Mouse (Mus musculus): ENCODE results near the gene Flnc. TPM values are rescaled to one million over a fixed set of nuclear protein-coding genes. Genes with fewer than 3 reads are reported as not detected.

Flnc gene
- polyA plus RNA-seq, 1 experiment, result 2.6 TPM

GRCm38 (mm10) chr6:29501599-29501998, 68.5 kb downstream of the Flnc start:
- H3K4me1 ChIP-seq (ENCODE audit: control insufficient read depth, insufficient read depth, low read length), result no peaks in the 10 kb centered on the region
- no peak for TF ChIP-seq CTCF (IDR thresholded peaks at IDR 0.05; ENCODE audit: control insufficient read depth, insufficient read depth, insufficient replicate concordance, low read depth, low read length)
- TF ChIP-seq POLR2A (IDR thresholded peaks at IDR 0.05; ENCODE audit: control insufficient read depth, low read depth, low read length), result no peak
- no peaks in the 10 kb centered on the region for H3K27me3 ChIP-seq (ENCODE audit: control insufficient read depth, insufficient read depth, low read length)
- no peak overlapping the region for H3K27ac ChIP-seq (ENCODE audit: control insufficient read depth, insufficient read depth, low read depth, low read length)
- no peak overlapping the region for H3K4me3 ChIP-seq (ENCODE audit: control insufficient read depth, low read depth, low read length)
- no peaks in the 10 kb centered on the region for H3K36me3 ChIP-seq (ENCODE audit: control insufficient read depth, insufficient read depth, low read length)

- Histone ChIP-seq H3K36me3 (ENCODE audit: control insufficient read depth, insufficient read depth, low read length) (no peaks in the 10 kb centered on the region), H3K27ac (ENCODE audit: control insufficient read depth, insufficient read depth, low read depth, low read length) (no peak overlapping the region), H3K27me3 (ENCODE audit: control insufficient read depth, insufficient read depth, low read length) (no peaks in the 10 kb centered on the region; the same call in 1 of the 2 replicates), H3K4me1 (ENCODE audit: control insufficient read depth, insufficient read depth, low read length) (peaks cover 8% of the 10 kb centered on the region), H3K4me3 (ENCODE audit: control insufficient read depth, low read depth, low read length) (no peak overlapping the region)
- TF ChIP-seq POLR2A (IDR thresholded peaks at IDR 0.05; ENCODE audit: control insufficient read depth, low read depth, low read length) (no peak), CTCF (IDR thresholded peaks at IDR 0.05; ENCODE audit: control insufficient read depth, insufficient read depth, insufficient replicate concordance, low read depth, low read length) (no peak)
Observed at GRCm38 (mm10) chr6:29505493-29505892, 72.4 kb downstream of the Flnc start.

GRCm38 (mm10) chr6:29506834-29507233, 73.8 kb downstream of the Flnc start:
- no peak for TF ChIP-seq POLR2A (IDR thresholded peaks at IDR 0.05; ENCODE audit: control insufficient read depth, low read depth, low read length)
- Histone ChIP-seq H3K4me3 (ENCODE audit: control insufficient read depth, low read depth, low read length) (no peak overlapping the region), H3K36me3 (ENCODE audit: control insufficient read depth, insufficient read depth, low read length) (no peaks in the 10 kb centered on the region), H3K4me1 (ENCODE audit: control insufficient read depth, insufficient read depth, low read length) (peaks cover 8% of the 10 kb centered on the region), H3K27ac (ENCODE audit: control insufficient read depth, insufficient read depth, low read depth, low read length) (no peak overlapping the region), H3K27me3 (ENCODE audit: control insufficient read depth, insufficient read depth, low read length) (no peaks in the 10 kb centered on the region; the same call in 1 of the 2 replicates)

GRCm38 (mm10) chr6:29507447-29508309, 74.6 kb downstream of the Flnc start, which contains the start of gene Kcp:
Gene Kcp (minus strand): TSS chr6:29507952.
- TF ChIP-seq POLR2A (IDR thresholded peaks at IDR 0.05; ENCODE audit: control insufficient read depth, low read depth, low read length), result no peak
- H3K4me1 ChIP-seq (ENCODE audit: control insufficient read depth, insufficient read depth, low read length), result peaks cover 8% of the 10 kb centered on the region
- H3K27me3 ChIP-seq (ENCODE audit: control insufficient read depth, insufficient read depth, low read length), result no peaks in the 10 kb centered on the region; the same call in 1 of the 2 replicates
- no peaks in the 10 kb centered on the region for H3K36me3 ChIP-seq (ENCODE audit: control insufficient read depth, insufficient read depth, low read length)
- H3K4me3 ChIP-seq (ENCODE audit: control insufficient read depth, low read depth, low read length), result peak within 1 kb of the TSS; percentile 74
- no peak within 1 kb of the TSS for H3K27ac ChIP-seq (ENCODE audit: control insufficient read depth, insufficient read depth, low read depth, low read length)

- H3K36me3 ChIP-seq (ENCODE audit: control insufficient read depth, insufficient read depth, low read length), result no peaks in the 10 kb centered on the region
- no peaks in the 10 kb centered on the region; the same call in 1 of the 2 replicates for H3K27me3 ChIP-seq (ENCODE audit: control insufficient read depth, insufficient read depth, low read length)
- H3K4me1 ChIP-seq (ENCODE audit: control insufficient read depth, insufficient read depth, low read length), result peaks cover 14% of the 10 kb centered on the region
- H3K27ac ChIP-seq (ENCODE audit: control insufficient read depth, insufficient read depth, low read depth, low read length), result no peak overlapping the region
- TF ChIP-seq POLR2A (IDR thresholded peaks at IDR 0.05; ENCODE audit: control insufficient read depth, low read depth, low read length) (no peak), CTCF (IDR thresholded peaks at IDR 0.05; ENCODE audit: control insufficient read depth, insufficient read depth, insufficient replicate concordance, low read depth, low read length) (no peak)
- H3K4me3 ChIP-seq (ENCODE audit: control insufficient read depth, low read depth, low read length), result no peak overlapping the region
Observed at GRCm38 (mm10) chr6:29509086-29509485, 76.0 kb downstream of the Flnc start.

Other genes starting within 250 kb of the Flnc start
- gene Impdh1, start 216.9 kb upstream of the Flnc start, polyA plus RNA-seq (2012; rRNA removed), result 6.1 and 7.7 TPM in 2 replicates
- 54.0 and 56.2 TPM in 2 replicates for gene Hilpda, start 160.8 kb upstream of the Flnc start, polyA plus RNA-seq (2012; rRNA removed)
- gene Fam71f2, start 153.7 kb upstream of the Flnc start, polyA plus RNA-seq (2012; rRNA removed), result 1,251 and 1,390 TPM in 2 replicates
- gene Fam71f1, start 114.1 kb upstream of the Flnc start, polyA plus RNA-seq (2012; rRNA removed), result 369 and 372 TPM in 2 replicates
- 12.0 and 13.5 TPM in 2 replicates for gene Calu, start 85.2 kb upstream of the Flnc start, polyA plus RNA-seq (2012; rRNA removed)
- gene Opn1sw, start 44.8 kb upstream of the Flnc start, polyA plus RNA-seq (2012; rRNA removed), result not detected in 2 replicates
- 927 and 1,013 TPM in 2 replicates for gene Ccdc136, start 36.9 kb upstream of the Flnc start, polyA plus RNA-seq (2012; rRNA removed)
- 454 and 457 TPM in 2 replicates for gene Atp6v1f, start 34.5 kb downstream of the Flnc start, polyA plus RNA-seq (2012; rRNA removed)
- 26.9 and 31.6 TPM in 2 replicates for gene Atp6v1fnb, start 38.2 kb downstream of the Flnc start, polyA plus RNA-seq (2012; rRNA removed)
- 2.7 and 3.1 TPM in 2 replicates for gene Kcp, start 74.7 kb downstream of the Flnc start, polyA plus RNA-seq (2012; rRNA removed)
- gene Irf5, start 93.4 kb downstream of the Flnc start, polyA plus RNA-seq (2012; rRNA removed), result 0.86 and 1.2 TPM in 2 replicates
- gene Tnpo3, start 176.6 kb downstream of the Flnc start, polyA plus RNA-seq (2012; rRNA removed), result 28.0 and 28.9 TPM in 2 replicates